In genomic region chr10:45871028-45871427, GRCm38 (mm10) we compare ENCODE assay signal across 14 mouse cellular contexts.
DNase-seq lines count a peak whose midpoint lies in the region; ATAC-seq and TF ChIP-seq lines count a peak whose summit lies in the region.
"Had no signal": no experiment of that assay in that cellular context is flagged by ENCODE, and none has a peak within 500 bp of the region (broad histone marks: within the 10 kb centered on the region; RNA-seq: fewer than 3 reads in every experiment).

No protein-coding gene starts in this region.

- H3K27ac ChIP-seq in heart, embryonic 12.5 days (ENCODE audit: poor library complexity, severe bottlenecking): no peak overlapping the region
- H3K27ac ChIP-seq in heart, postnatal 0 days (ENCODE audit: low read depth): peak overlapping the region; percentile 58
- H3K27ac ChIP-seq in neural tube, embryonic 15.5 days (replicated peaks): no peak overlapping the region
- H3K27ac ChIP-seq: embryonic facial prominence, embryonic 15.5 days; forebrain, embryonic 12.5 days; layer of hippocampus, adult 2 months had no signal

- H3K4me2 ChIP-seq in heart, embryonic 12.5 days: no peak overlapping the region
- no peak overlapping the region for H3K4me2 ChIP-seq in heart, postnatal 0 days (ENCODE audit: low read depth, low read length)
- H3K4me2 ChIP-seq in neural tube, embryonic 15.5 days: no peak overlapping the region
- H3K4me2 ChIP-seq: embryonic facial prominence, embryonic 15.5 days; forebrain, embryonic 12.5 days; lung, embryonic 14.5 days had no signal

- no peak for TF ChIP-seq CTCF in brain, embryonic 14.5 days (IDR thresholded peaks at IDR 0.05; ENCODE audit: borderline replicate concordance, extremely low read depth, insufficient read depth, insufficient read length)
- TF ChIP-seq CTCF in heart, postnatal 0 days (IDR thresholded peaks at IDR 0.05; ENCODE audit: low read depth): no peak

- peaks cover 4% of the 10 kb centered on the region; the same call in 1 of the 2 replicates for H3K4me1 ChIP-seq in heart, embryonic 12.5 days (replicated peaks)
- H3K4me1 ChIP-seq in heart, postnatal 0 days (ENCODE audit: control insufficient read depth, insufficient read depth): peaks cover 12% of the 10 kb centered on the region; the same call in 1 of the 2 replicates
- H3K4me1 ChIP-seq in neural tube, embryonic 15.5 days: peaks cover 11% of the 10 kb centered on the region

- H3K9ac ChIP-seq in heart, embryonic 12.5 days: no peak overlapping the region
- H3K9ac ChIP-seq in heart, postnatal 0 days (replicated peaks; ENCODE audit: low read depth, low read length): no peak overlapping the region
- no peak overlapping the region for H3K9ac ChIP-seq in neural tube, embryonic 15.5 days (replicated peaks)
- H3K9ac ChIP-seq: embryonic facial prominence, embryonic 15.5 days; forebrain, embryonic 12.5 days; lung, embryonic 14.5 days had no signal

- no peaks in the 10 kb centered on the region for H3K27me3 ChIP-seq in heart, embryonic 12.5 days (replicated peaks)
- no peaks in the 10 kb centered on the region for H3K27me3 ChIP-seq in heart, postnatal 0 days (ENCODE audit: control insufficient read depth, insufficient read depth, low read length)
- no peaks in the 10 kb centered on the region for H3K27me3 ChIP-seq in neural tube, embryonic 15.5 days (replicated peaks)
- H3K27me3 ChIP-seq: embryonic facial prominence, embryonic 15.5 days; forebrain, embryonic 12.5 days had no signal

- no peaks in the 10 kb centered on the region for H3K36me3 ChIP-seq in heart, embryonic 12.5 days
- H3K36me3 ChIP-seq in heart, postnatal 0 days (replicated peaks; ENCODE audit: control insufficient read depth, insufficient read depth, low read length): no peaks in the 10 kb centered on the region
- no peaks in the 10 kb centered on the region for H3K36me3 ChIP-seq in neural tube, embryonic 15.5 days
- H3K36me3 ChIP-seq: embryonic facial prominence, embryonic 15.5 days; forebrain, embryonic 12.5 days had no signal

- no peak for TF ChIP-seq EP300 in heart, postnatal 0 days (IDR thresholded peaks at IDR 0.05; ENCODE audit: low read depth)

- peak; percentile 91 for DNase-seq in heart, adult 11 months
- DNase-seq in brain, embryonic 14.5 days (ENCODE audit: low read depth): peak; percentile 19
- peak; percentile 54 for DNase-seq in cerebellum, adult 9-11 months
- peak; percentile 35 for DNase-seq in heart, postnatal 0 days (ENCODE audit: low spot score)
- no peak for DNase-seq in adrenal gland, postnatal 36 days
- DNase-seq: B cell, adult 2 months; lung, embryonic 14.5 days; midbrain, embryonic 14.5 days; thymus, postnatal 4 days had no signal

- no peak overlapping the region for H3K4me3 ChIP-seq in heart, embryonic 12.5 days
- no peak overlapping the region for H3K4me3 ChIP-seq in heart, postnatal 0 days (ENCODE audit: low read depth, low read length)
- no peak overlapping the region for H3K4me3 ChIP-seq in neural tube, embryonic 15.5 days (replicated peaks)
- H3K4me3 ChIP-seq: embryonic facial prominence, embryonic 15.5 days; forebrain, embryonic 12.5 days; layer of hippocampus, adult 2 months had no signal

- H3K9me3 ChIP-seq in heart, embryonic 12.5 days (replicated peaks): 0 out of 2 replicates have a peak, but pooled peaks cover 2% of the 10 kb centered on the region
- no peaks in the 10 kb centered on the region for H3K9me3 ChIP-seq in heart, postnatal 0 days (replicated peaks; ENCODE audit: control insufficient read depth, low read length)
- no peaks in the 10 kb centered on the region for H3K9me3 ChIP-seq in neural tube, embryonic 15.5 days (replicated peaks)
- H3K9me3 ChIP-seq: embryonic facial prominence, embryonic 15.5 days; forebrain, embryonic 12.5 days had no signal

- no peak for ATAC-seq in heart, embryonic 12.5 days (ENCODE audit: insufficient number of reproducible peaks, low FRiP score)
- no peak; the same call in 1 of the 2 replicates for ATAC-seq in heart, postnatal 0 days (ENCODE audit: insufficient read depth, low read depth)
- no peak for ATAC-seq in neural tube, embryonic 15.5 days (ENCODE audit: low FRiP score)

- no peak for TF ChIP-seq POLR2A in brain, embryonic 14.5 days (IDR thresholded peaks at IDR 0.05; ENCODE audit: borderline replicate concordance, extremely low read depth, insufficient read depth, insufficient read length, poor library complexity, severe bottlenecking)

- WGBS in heart, embryonic 12.5 days: 61% methylated on average over 4 of the region's 4 CpGs
- WGBS in heart, postnatal 0 days: 27% methylated on average over 4 of the region's 4 CpGs
- 81% methylated on average over 4 of the region's 4 CpGs for WGBS in neural tube, embryonic 15.5 days

Comparison
In these comparisons a context has a peak if more than half of its experiments do, and no peak if none do; other contexts are left out.
1. DNase-seq: peak in heart, adult 11 months (single experiment), brain, embryonic 14.5 days (single experiment), cerebellum, adult 9-11 months (single experiment) and heart, postnatal 0 days (single experiment); none in adrenal gland, postnatal 36 days (0 of 2).